8 mouse cellular contexts compared by ENCODE assay signal in the genomic region with DNA sequence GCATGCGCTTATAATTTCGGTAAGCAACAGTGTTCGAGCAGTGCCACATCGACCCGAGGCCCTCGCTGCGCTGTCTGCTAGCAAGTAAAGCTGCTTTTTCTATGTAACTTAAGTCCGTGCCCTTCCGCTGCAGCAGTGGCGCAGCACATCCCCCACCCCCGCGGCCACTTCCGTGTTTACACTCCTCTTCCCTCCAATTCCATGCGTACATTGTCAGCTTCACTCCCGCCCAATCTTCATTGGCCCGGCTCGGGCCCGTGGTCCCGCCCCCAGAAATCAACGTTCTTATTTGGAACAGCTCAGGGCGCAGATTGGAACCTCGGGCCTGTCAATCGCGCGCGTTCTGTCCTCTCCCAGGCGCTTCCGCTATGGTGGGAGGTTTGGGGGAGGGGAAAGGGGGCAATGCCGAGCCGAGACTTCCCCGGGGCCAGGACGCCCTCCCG. TPM values are rescaled to one million over a fixed set of nuclear protein-coding genes. Genes with fewer than 3 reads are reported as not detected.
DNase-seq lines count a peak whose midpoint lies in the region; ATAC-seq lines count a peak whose summit lies in the region.

No protein-coding gene starts in this region.

- H3K4me1 ChIP-seq in heart, embryonic 14.5 days (ENCODE audit: control insufficient read depth in 2 of 2, insufficient read depth in 2 of 2, low read length in 2 of 2) = peaks cover 0 to 14% of the 10 kb centered on the region in 2 experiments; a peak in 2 of 4 replicates
- peaks cover 40% of the 10 kb centered on the region for H3K4me1 ChIP-seq in liver, embryonic 13.5 days (replicated peaks)
- peaks cover 10% of the 10 kb centered on the region for H3K4me1 ChIP-seq in stomach, embryonic 16.5 days (ENCODE audit: control insufficient read depth, insufficient read depth, low read length)

- H3K36me3 ChIP-seq in heart, embryonic 14.5 days (ENCODE audit: control insufficient read depth, insufficient read depth, low read length) = no peaks in the 10 kb centered on the region
- 0 out of 2 replicates have a peak, but pooled peaks cover 3% of the 10 kb centered on the region for H3K36me3 ChIP-seq in liver, embryonic 13.5 days
- no peaks in the 10 kb centered on the region for H3K36me3 ChIP-seq in stomach, embryonic 16.5 days (ENCODE audit: control insufficient read depth, insufficient read depth, low read length)

- H3K9ac ChIP-seq in heart, embryonic 14.5 days (ENCODE audit: low read length) = peak overlapping the region; percentile 99
- H3K9ac ChIP-seq in liver, embryonic 13.5 days = peak overlapping the region; percentile 95
- peak overlapping the region; percentile 97 for H3K9ac ChIP-seq in stomach, embryonic 16.5 days (ENCODE audit: low read length)

- H3K4me3 ChIP-seq in heart, embryonic 14.5 days (ENCODE audit: control insufficient read depth in 1 of 2, insufficient read depth in 1 of 2, low read depth in 1 of 2, low read length in 2 of 2) = peak overlapping the region; percentile 99
- peak overlapping the region; percentile 94 for H3K4me3 ChIP-seq in liver, embryonic 13.5 days (replicated peaks)
- H3K4me3 ChIP-seq in stomach, embryonic 16.5 days (replicated peaks; ENCODE audit: low read length) = peak overlapping the region; percentile 96

- peak; percentile 95 for ATAC-seq in heart, embryonic 14.5 days (ENCODE audit: insufficient number of reproducible peaks, insufficient read depth, low FRiP score, low read depth)
- ATAC-seq in liver, embryonic 13.5 days (ENCODE audit: low read depth) = peak; percentile 94
- peak; percentile 98 for ATAC-seq in stomach, embryonic 16.5 days (ENCODE audit: insufficient read depth, low FRiP score)

- H3K27ac ChIP-seq in heart, embryonic 14.5 days (replicated peaks in 1 of 2; ENCODE audit: control insufficient read depth in 1 of 2, insufficient read depth in 1 of 2, low read depth in 2 of 2, low read length in 2 of 2) = peak overlapping the region; percentile 97 to 99
- peak overlapping the region; percentile 96 for H3K27ac ChIP-seq in liver, embryonic 13.5 days
- peak overlapping the region; percentile 100 for H3K27ac ChIP-seq in stomach, embryonic 16.5 days (ENCODE audit: low read length)

- no peaks in the 10 kb centered on the region for H3K27me3 ChIP-seq in heart, embryonic 14.5 days (ENCODE audit: control insufficient read depth, insufficient read depth, low read length)
- no peaks in the 10 kb centered on the region for H3K27me3 ChIP-seq in liver, embryonic 13.5 days
- H3K27me3 ChIP-seq in stomach, embryonic 16.5 days (ENCODE audit: control insufficient read depth, insufficient read depth, low read length) = no peaks in the 10 kb centered on the region

- under 1% methylated on average over 32 of the region's 33 CpGs for WGBS in heart, embryonic 14.5 days
- under 1% methylated on average over 33 of the region's 33 CpGs for WGBS in liver, embryonic 13.5 days (ENCODE audit: insufficient replicate concordance)
- WGBS in stomach, embryonic 16.5 days = under 1% methylated on average over 33 of the region's 33 CpGs

- H3K9me3 ChIP-seq in heart, embryonic 14.5 days (ENCODE audit: control insufficient read depth, low read length) = no peaks in the 10 kb centered on the region
- H3K9me3 ChIP-seq in liver, embryonic 13.5 days (replicated peaks) = no peaks in the 10 kb centered on the region
- H3K9me3 ChIP-seq in stomach, embryonic 16.5 days (replicated peaks; ENCODE audit: control insufficient read depth, low read length) = no peaks in the 10 kb centered on the region

- DNase-seq in CD8-positive naive resting alpha-beta T cell, adult 2 months (ENCODE audit: low read depth in 2 of 2, low spot score in 2 of 2) = peak; percentile 99
- peak; percentile 75 for DNase-seq in c-Kit-negative CD71-positive TER-119-positive erythroid progenitor cells, embryonic 14.5 days (ENCODE audit: low read depth, low spot score)
- peak; percentile 96 for DNase-seq in fibroblast of lung, adult 2 months (ENCODE audit: low read depth)
- peak; percentile 99 for DNase-seq in kidney, postnatal 14 days
- DNase-seq in liver, embryonic 13.5 days = peak; percentile 95
- DNase-seq in neural tube, embryonic 10.5 days (ENCODE audit: extremely low spot score, low spot score) = peak; percentile 97

- peak overlapping the region; percentile 88 for H3K4me2 ChIP-seq in heart, embryonic 14.5 days (ENCODE audit: low read length)
- peak overlapping the region; percentile 95 for H3K4me2 ChIP-seq in liver, embryonic 13.5 days
- H3K4me2 ChIP-seq in stomach, embryonic 16.5 days (ENCODE audit: low read depth, low read length) = peak overlapping the region; percentile 80

RNA-seq across cellular contexts. Expression of a gene that starts 51.7 kb away (rescaled TPM):
- polyA plus RNA-seq in heart, embryonic 14.5 days (2014; fragmentation: Nextera tagmentation; extraction: Ambion mirVana) = 11.0 and 12.0 TPM in 2 replicates
- polyA plus RNA-seq in liver, embryonic 13.5 days (2015; fragmentation: Nextera tagmentation; extraction: Ambion mirVana) = 20.5 and 23.1 TPM in 2 replicates
- 5.7 and 6.3 TPM in 2 replicates for polyA plus RNA-seq in stomach, embryonic 16.5 days (2015; fragmentation: Nextera tagmentation; extraction: Ambion mirVana)

Comparison
In these comparisons a context has a peak if more than half of its experiments do, and no peak if none do; other contexts are left out.
1. Peak in every context shown above with its lines: DNase-seq, ATAC-seq, H3K4me3 ChIP-seq and H3K27ac ChIP-seq.